Mouse (Mus musculus) CD4-positive helper T cell, adult 2 months (primary cell): ENCODE results near the gene Txk.
A peak's percentile ranks its signal among the peaks of the same experiment; 100 is the strongest.

Experiments
- DNase-seq: peaks from one replicate; pipeline ENCODE4 v3.0.0-alpha.2; 2012; ENCODE audit warnings: low read depth, missing footprints, low spot score

The Txk gene

GRCm38 (mm10) chr5:72752585-72752984 is at the start of gene Txk:
Gene Txk (minus strand): TSS chr5:72752777.
- DNase-seq: peak; percentile 92

DNA sequence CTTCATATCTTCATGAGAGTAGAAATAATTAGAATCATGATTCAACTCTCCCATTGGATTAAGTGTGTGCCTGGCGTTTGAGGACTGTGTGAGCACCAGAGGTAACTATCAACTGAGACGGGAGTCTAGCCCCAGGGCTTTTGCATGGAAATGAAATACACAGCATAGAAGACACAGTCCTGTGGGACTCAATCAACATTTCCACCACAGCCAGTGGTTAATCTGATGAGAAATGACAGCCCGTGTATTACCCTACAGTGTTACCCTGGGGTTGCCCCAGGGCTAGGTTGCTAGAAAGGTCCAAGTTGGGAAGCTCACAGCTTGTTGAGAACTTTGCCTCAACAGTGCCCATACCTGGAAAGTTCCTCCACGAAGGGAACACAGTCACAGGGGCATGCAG is 46.0 kb upstream of the Txk start:
- no peak for DNase-seq

GRCm38 (mm10) chr5:72796186-72796613 is 43.6 kb upstream of the Txk start:
- DNase-seq: no peak

DNA sequence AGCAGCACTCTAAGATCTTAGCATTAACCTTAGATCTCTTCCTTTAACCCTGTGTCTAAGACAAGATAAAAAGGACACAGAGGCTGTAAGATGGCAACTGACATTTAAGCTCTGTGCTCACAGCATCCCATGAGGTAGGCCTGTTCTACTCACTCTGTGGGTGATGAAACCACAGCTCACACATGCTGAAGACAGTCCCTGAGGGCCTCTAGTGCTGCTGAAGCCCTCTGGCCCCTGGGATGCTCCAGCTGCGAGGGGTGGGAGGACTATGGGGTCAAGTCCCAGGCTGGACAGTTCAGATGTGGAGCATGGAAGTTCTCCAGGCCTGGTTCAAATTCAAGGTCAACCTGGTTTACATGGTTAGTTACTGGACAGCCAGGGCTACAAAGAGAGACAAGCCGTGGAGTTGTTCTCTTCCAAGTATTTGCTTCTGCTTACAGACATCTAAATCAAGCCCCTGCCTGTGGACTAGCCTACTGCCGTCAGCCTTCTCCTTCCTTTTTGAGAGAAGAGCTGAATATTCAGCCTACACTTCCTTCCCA is 40.8 kb upstream of the Txk start:
- DNase-seq: no peak

GRCm38 (mm10) chr5:72791789-72792188 is 39.2 kb upstream of the Txk start:
- no peak for DNase-seq

DNA sequence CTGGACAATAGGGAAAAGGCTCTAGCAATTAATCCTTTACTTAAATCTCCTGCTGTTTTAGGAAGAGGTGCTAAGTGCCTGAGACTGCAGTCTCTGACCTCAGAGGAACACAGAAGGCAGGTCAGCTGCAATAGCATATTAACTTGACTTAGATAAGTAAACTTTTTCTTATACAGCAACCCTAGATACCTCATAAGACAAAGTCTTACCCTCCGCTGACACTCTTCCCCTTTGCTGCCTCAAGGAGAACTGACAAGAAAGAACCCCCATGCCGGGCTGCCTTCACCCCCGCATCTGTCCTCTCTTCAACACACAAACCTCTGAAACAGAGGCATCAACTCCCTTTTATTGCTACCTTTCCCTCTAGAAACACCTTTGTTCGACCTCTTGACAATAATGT is 38.8 kb upstream of the Txk start:
- DNase-seq: no peak

DNA sequence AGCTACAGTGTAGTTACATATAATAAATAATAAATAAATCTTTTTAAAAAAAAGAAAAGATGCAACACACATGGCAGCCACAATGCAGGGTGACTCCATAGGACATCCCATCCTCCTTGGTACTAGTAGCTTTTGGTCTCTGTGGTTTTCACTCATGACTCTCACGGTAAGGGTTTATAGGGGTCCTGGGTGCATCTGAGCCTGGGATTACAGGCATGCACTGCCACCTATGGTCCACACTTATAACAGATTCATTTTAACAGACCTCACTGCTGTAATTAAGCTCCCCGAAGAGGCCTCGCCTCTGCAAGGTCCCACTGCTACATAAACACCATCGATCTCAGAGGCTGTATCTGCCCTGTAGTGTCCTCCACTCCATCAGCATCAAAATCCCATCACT is 32.9 kb upstream of the Txk start:
- DNase-seq: no peak

GRCm38 (mm10) chr5:72784719-72785118 is 32.1 kb upstream of the Txk start:
- no peak for DNase-seq

GRCm38 (mm10) chr5:72783957-72784356 is 31.4 kb upstream of the Txk start:
- DNase-seq: no peak

DNA sequence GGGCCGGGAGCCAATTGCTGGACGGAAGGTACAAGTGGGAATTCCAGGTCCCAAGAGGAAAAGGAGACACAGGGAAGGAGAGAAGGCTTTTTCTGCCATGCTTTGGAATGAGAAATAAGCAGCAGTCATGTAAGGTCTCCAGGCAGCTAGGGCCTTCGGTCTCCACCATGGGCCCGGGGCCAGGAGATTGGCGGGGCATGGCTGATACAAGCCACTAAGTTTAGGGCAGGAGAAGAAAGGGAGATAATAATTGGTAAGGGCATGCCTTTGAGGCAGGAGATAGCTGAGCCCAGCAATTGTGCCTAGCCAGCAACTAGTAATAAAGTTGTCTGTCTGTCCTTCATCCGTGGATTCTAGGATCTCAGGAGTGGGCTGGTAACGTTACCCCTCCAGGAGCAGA is 30.5 kb upstream of the Txk start:
- DNase-seq: no peak

DNA sequence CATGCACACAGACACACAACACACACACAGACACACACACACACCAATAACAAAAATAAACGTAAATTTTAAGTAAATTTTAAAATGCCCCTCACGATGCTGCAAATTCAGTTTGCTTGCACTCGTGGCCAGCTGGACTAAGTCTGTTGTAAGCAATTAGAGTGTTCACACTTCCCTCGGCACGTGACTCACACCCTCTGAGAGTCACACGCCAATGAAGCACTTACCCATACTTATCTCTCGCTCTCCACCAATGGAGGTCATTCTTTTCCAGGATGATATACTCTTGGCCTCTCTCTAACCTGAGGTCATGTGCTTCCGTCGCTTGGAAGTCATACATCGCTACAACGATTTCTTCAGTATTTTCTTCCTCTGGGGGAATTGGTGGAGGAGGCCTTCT is 29.2 kb upstream of the Txk start:
- no peak for DNase-seq

DNA sequence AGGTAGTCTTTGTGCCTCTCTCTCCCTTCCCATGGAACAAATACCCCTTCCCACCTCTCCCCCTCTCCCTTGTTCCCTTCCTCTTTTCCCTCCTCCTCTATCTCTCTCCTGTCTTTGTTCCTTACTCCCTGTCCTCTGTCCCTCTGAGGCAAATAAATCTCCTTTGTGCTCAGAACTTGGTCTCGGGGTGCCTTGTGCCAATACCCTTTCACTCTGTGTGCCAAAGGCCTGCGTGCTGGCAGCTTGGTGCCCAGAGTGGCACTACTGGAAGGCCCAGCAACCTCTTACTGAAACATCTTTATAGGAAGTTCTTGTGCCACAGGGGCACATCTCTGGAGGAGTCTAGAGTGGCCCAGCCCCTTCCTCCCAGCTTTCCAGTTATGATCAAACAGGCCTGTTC is 24.0 kb upstream of the Txk start:
- no peak for DNase-seq

- no peak for DNase-seq
Measured at GRCm38 (mm10) chr5:72776127-72776526, 23.6 kb upstream of the Txk start.

DNA sequence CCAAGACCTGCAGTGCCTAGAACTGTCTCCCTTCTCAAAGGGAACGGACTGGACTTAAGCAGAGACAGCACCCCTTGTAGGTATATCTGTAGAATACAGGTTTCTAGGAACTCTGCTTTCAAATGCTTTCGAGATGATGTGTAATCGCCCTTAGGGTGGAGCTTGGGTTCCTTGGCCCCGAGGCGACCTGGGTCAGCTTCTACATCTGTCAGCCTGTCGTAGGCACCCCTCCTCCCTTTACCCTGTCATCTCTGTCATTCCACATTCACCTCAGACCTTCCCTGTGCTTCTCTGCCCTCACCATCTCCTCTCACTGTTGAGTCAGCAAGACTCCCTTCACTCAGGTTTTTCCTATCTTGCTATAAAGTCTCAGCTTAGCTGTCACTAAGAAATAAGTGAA is 17.3 kb upstream of the Txk start:
- no peak for DNase-seq

DNA sequence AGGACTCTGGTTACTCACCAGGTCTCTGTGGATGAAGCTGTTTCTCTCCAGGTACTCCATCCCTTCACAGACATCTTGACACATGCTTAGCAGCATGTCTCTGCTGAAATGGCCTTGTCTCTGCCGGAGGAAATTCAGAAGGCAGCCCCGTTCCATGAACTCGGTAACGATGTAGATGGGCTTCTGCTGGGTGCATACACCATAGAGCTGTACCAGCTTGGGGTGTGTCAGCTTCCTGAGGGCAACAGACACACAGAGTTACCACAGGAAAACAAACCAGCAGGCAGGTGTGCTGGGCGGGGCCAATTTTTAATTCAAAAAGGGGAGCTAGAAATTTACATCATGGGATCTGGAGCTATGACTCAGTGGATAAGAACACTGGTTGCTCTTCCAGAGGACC is 11.0 kb upstream of the Txk start:
- peak; percentile 43 for DNase-seq

DNA sequence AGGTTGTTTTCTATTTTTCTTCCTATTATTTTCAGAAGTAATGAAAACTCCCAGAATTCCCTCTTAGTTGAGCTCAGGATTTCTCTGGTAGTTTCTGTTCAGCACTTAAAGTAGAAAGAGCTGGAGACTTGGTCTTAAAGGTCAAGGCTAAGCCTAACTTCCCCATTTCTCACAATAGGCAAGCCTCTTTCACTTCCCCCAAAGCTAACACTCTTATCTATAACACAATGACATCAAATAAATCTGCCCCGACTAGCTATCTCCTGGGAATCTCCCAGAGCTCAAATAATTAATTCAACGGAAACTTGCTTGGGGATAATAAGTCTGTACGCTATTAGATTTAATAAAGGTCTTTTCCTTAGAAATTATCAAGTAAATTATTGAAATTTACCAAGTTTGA is 10.4 kb upstream of the Txk start:
- no peak for DNase-seq

- no peak for DNase-seq
Measured at GRCm38 (mm10) chr5:72761758-72762157, 9.2 kb upstream of the Txk start.

GRCm38 (mm10) chr5:72761237-72761636 is 8.7 kb upstream of the Txk start:
- peak; percentile 74 for DNase-seq

DNA sequence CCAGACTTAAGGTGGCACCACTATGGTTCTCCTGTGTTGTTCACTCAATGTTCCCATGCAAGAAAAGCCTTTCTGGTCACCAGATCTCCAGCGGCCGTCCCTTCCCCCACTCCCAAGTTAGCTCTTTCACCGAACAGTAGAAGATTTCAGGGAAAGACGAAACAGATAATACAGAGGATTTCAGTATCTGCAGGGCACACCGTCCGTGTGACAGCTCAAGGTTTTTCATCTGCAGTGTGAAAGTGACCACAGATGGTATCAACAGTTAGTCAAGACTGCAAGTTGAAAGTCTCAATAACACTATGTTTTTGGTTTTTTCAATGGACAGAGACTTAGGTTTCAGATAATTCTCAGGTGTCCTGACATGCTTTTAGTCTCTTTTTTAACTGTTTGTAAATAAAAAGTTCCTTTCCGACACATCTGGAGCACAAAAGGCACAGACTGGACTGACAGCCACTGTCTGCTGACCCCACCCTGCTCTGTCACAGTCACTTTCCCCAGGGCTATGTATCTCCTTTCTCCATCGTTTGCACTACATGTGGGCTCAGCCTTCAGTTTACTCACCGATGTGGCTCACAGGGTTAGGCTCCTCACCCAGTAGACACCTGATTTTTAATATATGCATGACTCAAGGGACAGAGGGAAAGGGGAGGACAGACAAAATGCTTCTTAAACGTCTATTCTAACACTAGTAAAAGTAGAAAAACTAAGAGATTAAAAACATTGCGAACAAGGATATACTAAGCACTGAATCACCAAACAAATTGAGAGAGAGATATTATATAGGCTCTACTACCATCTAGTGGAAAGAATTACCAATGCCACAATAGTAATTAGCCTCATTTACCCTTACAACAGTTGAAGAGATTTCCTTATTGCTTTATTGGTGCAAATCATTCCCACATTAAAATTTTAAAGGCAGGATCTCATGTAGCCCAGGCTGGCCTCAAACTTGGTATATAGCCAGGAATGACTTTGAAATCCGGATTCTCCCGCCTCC is 6.6 kb upstream of the Txk start:
- DNase-seq: peak; percentile 50

- DNase-seq: no peak
Measured at GRCm38 (mm10) chr5:72757155-72757773, 4.7 kb upstream of the Txk start.

- no peak for DNase-seq
Measured at GRCm38 (mm10) chr5:72755941-72756340, 3.4 kb upstream of the Txk start.

- no peak for DNase-seq
Measured at GRCm38 (mm10) chr5:72755035-72755434, 2.5 kb upstream of the Txk start.
